Mouse (Mus musculus) midbrain, embryonic 12.5 days (tissue): Measurements from ENCODE around the gene Lsg1. TPM values are rescaled to one million over a fixed set of nuclear protein-coding genes. Genes with fewer than 3 reads are reported as not detected.

Source experiments
- ATAC-seq: fragments of 200-750 bp; cut with Nextera tagmentation; 2 replicates; pipeline ENCODE4 v1.8.0; 2017; ENCODE audit warnings: low read depth, moderate TSS enrichment, moderate library complexity; ENCODE audit not compliant: low FRiP score
- H3K27ac ChIP-seq: fragments of 300-500 bp; sonication (generic); replicated peaks from 2 replicates; pipeline ENCODE4 v1.5.1; 2016; ENCODE audit warnings: mild to moderate bottlenecking
- H3K27me3 ChIP-seq: fragments of 300-500 bp; sonication (generic); 2 replicates; pipeline ENCODE4 v1.6.1; 2016; ENCODE audit warnings: mild to moderate bottlenecking
- H3K36me3 ChIP-seq: fragments of 300-500 bp; sonication (generic); 2 replicates; pipeline ENCODE4 v1.6.1; 2016
- H3K4me1 ChIP-seq: fragments of 300-500 bp; sonication (generic); 2 replicates; pipeline ENCODE4 v1.6.1; 2016
- H3K4me2 ChIP-seq: fragments of 300-500 bp; sonication (generic); replicated peaks from 2 replicates; pipeline ENCODE4 v1.6.1; 2016; ENCODE audit warnings: mild to moderate bottlenecking, moderate library complexity
- H3K4me3 ChIP-seq: fragments of 300-500 bp; sonication (generic); 2 replicates; pipeline ENCODE4 v1.5.1; 2016; ENCODE audit warnings: mild to moderate bottlenecking
- H3K9ac ChIP-seq: fragments of 300-500 bp; sonication (generic); replicated peaks from 2 replicates; pipeline ENCODE4 v1.6.1; 2016; ENCODE audit warnings: mild to moderate bottlenecking, moderate library complexity
- H3K9me3 ChIP-seq: fragments of 300-500 bp; sonication (generic); 2 replicates; pipeline ENCODE4 v1.6.1; 2016; ENCODE audit warnings: mild to moderate bottlenecking
- WGBS: fragments of 180-500 bp; shearing (Covaris S2); methylation state at CpG from one replicate; pipeline ENCODE4 v1.1.7; 2016; 5-methylcytosine and 5-hydroxymethylcytosine counted together
- polyA plus RNA-seq: library from polyadenylated mRNA; unstranded; fragments of >200 nt; fragmentation: Nextera tagmentation; extraction: Ambion mirVana; gene quantifications from 2 replicates; pipeline ENCODE4 v1.2.1, GENCODE M21; 2016

Lsg1 gene
- polyA plus RNA-seq, 1 experiment from 2014 or later: 78.1 TPM

- Histone ChIP-seq H3K4me3 (no peak overlapping the region), H3K9ac (no peak overlapping the region), H3K4me1 (peaks cover under 1% of the 10 kb centered on the region; the same call in 1 of the 2 replicates), H3K9me3 (no peaks in the 10 kb centered on the region), H3K27me3 (no peaks in the 10 kb centered on the region), H3K4me2 (no peak overlapping the region), H3K27ac (no peak overlapping the region), H3K36me3 (peaks cover 34% of the 10 kb centered on the region)
- 94% methylated on average over 9 of the region's 9 CpGs for WGBS
- no peak for ATAC-seq
Observed at GRCm38 (mm10) chr16:30543386-30543785, 44.0 kb downstream of the Lsg1 start.

- Histone ChIP-seq H3K36me3 (peaks cover 34% of the 10 kb centered on the region), H3K4me2 (no peak overlapping the region), H3K27ac (no peak overlapping the region), H3K27me3 (no peaks in the 10 kb centered on the region), H3K9ac (no peak overlapping the region), H3K4me3 (no peak overlapping the region), H3K4me1 (no peaks in the 10 kb centered on the region), H3K9me3 (no peaks in the 10 kb centered on the region)
- ATAC-seq: no peak
- WGBS: 87% methylated on average over 6 of the region's 6 CpGs
Observed at GRCm38 (mm10) chr16:30542826-30543225, 44.6 kb downstream of the Lsg1 start.

- Histone ChIP-seq H3K4me1 (no peaks in the 10 kb centered on the region), H3K9ac (no peak overlapping the region), H3K4me3 (no peak overlapping the region), H3K4me2 (peak overlapping the region; percentile 13), H3K27me3 (no peaks in the 10 kb centered on the region), H3K36me3 (peaks cover 18% of the 10 kb centered on the region), H3K27ac (no peak overlapping the region), H3K9me3 (no peaks in the 10 kb centered on the region)
- WGBS: 76% methylated on average over 20 of the region's 20 CpGs
- ATAC-seq: no peak
Observed at GRCm38 (mm10) chr16:30540107-30541001, 47.0 kb downstream of the Lsg1 start.

- H3K36me3 ChIP-seq: peaks cover 9% of the 10 kb centered on the region; the same call in 1 of the 2 replicates
- H3K4me2 ChIP-seq: no peak overlapping the region
- H3K4me3 ChIP-seq: no peak overlapping the region
- no peak overlapping the region for H3K9ac ChIP-seq
- ATAC-seq: peak; percentile 34; the same call in 1 of the 2 replicates
- H3K27ac ChIP-seq: no peak overlapping the region
- no peaks in the 10 kb centered on the region for H3K27me3 ChIP-seq
- H3K4me1 ChIP-seq: no peaks in the 10 kb centered on the region
- H3K9me3 ChIP-seq: no peaks in the 10 kb centered on the region
- 28% methylated on average over 10 of the region's 10 CpGs for WGBS
Observed at GRCm38 (mm10) chr16:30539433-30539832, 48.0 kb downstream of the Lsg1 start.

- H3K9ac ChIP-seq: no peak overlapping the region
- no peak overlapping the region for H3K4me2 ChIP-seq
- H3K4me1 ChIP-seq: 0 out of 2 replicates have a peak, but pooled peaks cover 5% of the 10 kb centered on the region
- H3K27ac ChIP-seq: no peak overlapping the region
- H3K27me3 ChIP-seq: no peaks in the 10 kb centered on the region
- no peak overlapping the region for H3K4me3 ChIP-seq
- ATAC-seq: no peak
- H3K9me3 ChIP-seq: no peaks in the 10 kb centered on the region
- 0 out of 2 replicates have a peak, but pooled peaks cover 8% of the 10 kb centered on the region for H3K36me3 ChIP-seq
- WGBS: 100% methylated on average over 1 of the region's 1 CpGs
Observed at GRCm38 (mm10) chr16:30535075-30535474, 52.3 kb downstream of the Lsg1 start.

- H3K27me3 ChIP-seq: no peaks in the 10 kb centered on the region
- no peak overlapping the region for H3K9ac ChIP-seq
- ATAC-seq: no peak
- H3K27ac ChIP-seq: no peak overlapping the region
- H3K36me3 ChIP-seq: peaks cover 20% of the 10 kb centered on the region
- H3K4me2 ChIP-seq: no peak overlapping the region
- no peaks in the 10 kb centered on the region for H3K9me3 ChIP-seq
- H3K4me3 ChIP-seq: no peak overlapping the region
- 0 out of 2 replicates have a peak, but pooled peaks cover 5% of the 10 kb centered on the region for H3K4me1 ChIP-seq
- WGBS: 73% methylated on average over 4 of the region's 4 CpGs
Observed at GRCm38 (mm10) chr16:30533592-30533991, 53.8 kb downstream of the Lsg1 start.

- Histone ChIP-seq H3K27me3 (no peaks in the 10 kb centered on the region), H3K9me3 (no peaks in the 10 kb centered on the region), H3K4me3 (no peak overlapping the region), H3K4me1 (0 out of 2 replicates have a peak, but pooled peaks cover 5% of the 10 kb centered on the region), H3K36me3 (peaks cover 24% of the 10 kb centered on the region), H3K9ac (no peak overlapping the region), H3K4me2 (no peak overlapping the region), H3K27ac (no peak overlapping the region)
- ATAC-seq: no peak
- 71% methylated on average over 1 of the region's 1 CpGs for WGBS
Observed at GRCm38 (mm10) chr16:30532929-30533328, 54.5 kb downstream of the Lsg1 start.

- H3K27me3 ChIP-seq: no peaks in the 10 kb centered on the region
- H3K27ac ChIP-seq: no peak overlapping the region
- 0 out of 2 replicates have a peak, but pooled peaks cover 5% of the 10 kb centered on the region for H3K4me1 ChIP-seq
- 26% methylated on average over 20 of the region's 20 CpGs for WGBS
- H3K4me2 ChIP-seq: peak overlapping the region; percentile 18; the same call in 1 of the 2 replicates
- no peak overlapping the region for H3K4me3 ChIP-seq
- peaks cover 34% of the 10 kb centered on the region for H3K36me3 ChIP-seq
- peak; percentile 61; the same call in 1 of the 2 replicates for ATAC-seq
- H3K9ac ChIP-seq: no peak overlapping the region
- H3K9me3 ChIP-seq: no peaks in the 10 kb centered on the region
Observed at GRCm38 (mm10) chr16:30531761-30532406, 55.5 kb downstream of the Lsg1 start.

- Histone ChIP-seq H3K36me3 (peaks cover 40% of the 10 kb centered on the region), H3K27me3 (no peaks in the 10 kb centered on the region), H3K4me2 (no peak overlapping the region), H3K27ac (no peak overlapping the region), H3K4me1 (0 out of 2 replicates have a peak, but pooled peaks cover 5% of the 10 kb centered on the region), H3K9me3 (no peaks in the 10 kb centered on the region), H3K9ac (no peak overlapping the region), H3K4me3 (no peak overlapping the region)
- 54% methylated on average over 4 of the region's 4 CpGs for WGBS
- no peak for ATAC-seq
Observed at GRCm38 (mm10) chr16:30530815-30531214, 56.6 kb downstream of the Lsg1 start.

GRCm38 (mm10) chr16:30528386-30528785 is 59.0 kb downstream of the Lsg1 start:
- Histone ChIP-seq H3K4me1 (0 out of 2 replicates have a peak, but pooled peaks cover 5% of the 10 kb centered on the region), H3K36me3 (peaks cover 49% of the 10 kb centered on the region), H3K27me3 (no peaks in the 10 kb centered on the region), H3K4me2 (no peak overlapping the region), H3K4me3 (no peak overlapping the region), H3K27ac (no peak overlapping the region), H3K9me3 (no peaks in the 10 kb centered on the region), H3K9ac (no peak overlapping the region)
- no peak for ATAC-seq
- 89% methylated on average over 8 of the region's 8 CpGs for WGBS

GRCm38 (mm10) chr16:30527889-30528288 is 59.5 kb downstream of the Lsg1 start:
- Histone ChIP-seq H3K4me1 (0 out of 2 replicates have a peak, but pooled peaks cover 5% of the 10 kb centered on the region), H3K9ac (no peak overlapping the region), H3K9me3 (no peaks in the 10 kb centered on the region), H3K4me3 (no peak overlapping the region), H3K27ac (no peak overlapping the region), H3K4me2 (no peak overlapping the region), H3K36me3 (peaks cover 51% of the 10 kb centered on the region), H3K27me3 (no peaks in the 10 kb centered on the region)
- WGBS: 68% methylated on average over 2 of the region's 2 CpGs
- ATAC-seq: no peak

GRCm38 (mm10) chr16:30525756-30526155 is 61.6 kb downstream of the Lsg1 start:
- Histone ChIP-seq H3K4me1 (no peaks in the 10 kb centered on the region), H3K9ac (no peak overlapping the region), H3K27ac (no peak overlapping the region), H3K9me3 (no peaks in the 10 kb centered on the region), H3K27me3 (no peaks in the 10 kb centered on the region), H3K4me3 (no peak overlapping the region), H3K36me3 (peaks cover 64% of the 10 kb centered on the region), H3K4me2 (no peak overlapping the region)
- WGBS: 92% methylated on average over 14 of the region's 14 CpGs
- ATAC-seq: no peak
